Mouse (Mus musculus) hindbrain, postnatal 0 days (tissue): ENCODE data around the gene Fam72a. TPM values are rescaled to one million over a fixed set of nuclear protein-coding genes. Genes with fewer than 3 reads are reported as not detected.

ENCODE experiments used
- ATAC-seq: fragments of 200-750 bp; cut with Nextera tagmentation; 2 replicates; pipeline ENCODE4 v1.8.0; 2017; ENCODE audit warnings: mild to moderate bottlenecking, moderate TSS enrichment, moderate library complexity
- DNase-seq: peaks from one replicate; pipeline ENCODE4 v3.0.0-alpha.2; 2015; ENCODE audit warnings: low spot score
- H3K27ac ChIP-seq: fragments of 300-500 bp; sonication (generic); 2 replicates; pipeline ENCODE4 v1.5.1; 2014; ENCODE audit warnings: mild to moderate bottlenecking
- H3K27me3 ChIP-seq: fragments of 300-500 bp; sonication (generic); 2 replicates; pipeline ENCODE4 v1.6.1; 2014; ENCODE audit warnings: low read length, mixed read lengths; ENCODE audit not compliant: insufficient read depth
- H3K36me3 ChIP-seq: fragments of 300-500 bp; sonication (generic); 2 replicates; pipeline ENCODE4 v1.6.1; 2014; ENCODE audit warnings: low read length, mixed read lengths; ENCODE audit not compliant: insufficient read depth
- H3K4me1 ChIP-seq: fragments of 300-500 bp; sonication (generic); 2 replicates; pipeline ENCODE4 v1.6.1; 2014; ENCODE audit warnings: antibody characterized with exemption, low read length, mixed read lengths; ENCODE audit not compliant: insufficient read depth
- H3K4me2 ChIP-seq: fragments of 300-500 bp; sonication (generic); 2 replicates; pipeline ENCODE4 v1.6.1; 2014; ENCODE audit warnings: low read depth, mild to moderate bottlenecking, low read length, moderate library complexity, mixed read lengths
- H3K4me3 ChIP-seq: fragments of 300-500 bp; sonication (generic); 2 replicates; pipeline ENCODE4 v1.5.1; 2014; ENCODE audit warnings: low read length
- H3K9ac ChIP-seq: fragments of 300-500 bp; sonication (generic); replicated peaks from 2 replicates; pipeline ENCODE4 v1.6.1; 2014; ENCODE audit warnings: mild to moderate bottlenecking, low read length, moderate library complexity, mixed read lengths
- H3K9me3 ChIP-seq: fragments of 300-500 bp; sonication (generic); 2 replicates; pipeline ENCODE4 v1.6.1; 2016; ENCODE audit warnings: low read length, mixed read lengths
- CTCF ChIP-seq: IDR thresholded peaks from 2 replicates; pipeline ENCODE4 v1.5.1; 2016; ENCODE audit warnings: antibody characterized with exemption, control low read depth, low read depth
- WGBS: fragments of 180-500 bp; shearing (Covaris S2); extraction: QIAGEN DNeasy Blood & Tissue Kit; methylation state at CpG from one replicate; pipeline ENCODE4 v1.1.7; 2014; 5-methylcytosine and 5-hydroxymethylcytosine counted together
- polyA plus RNA-seq: library from polyadenylated mRNA; unstranded; fragments of >200 nt; fragmentation: Nextera tagmentation; extraction: Ambion mirVana; gene quantifications from 2 replicates; pipeline ENCODE4 v1.2.1, GENCODE M21; 2015
- total RNA-seq: library from RNA; depleted of rRNA; stranded (reverse); fragments of >200 nt; gene quantifications from 2 replicates; pipeline ENCODE4 v1.2.3, GENCODE M21; 2014

Fam72a gene
- total and polyA plus RNA-seq, 2 experiments from 2014 or later: 0.98 TPM; not detected in 1

GRCm38 (mm10) chr1:131511661-131512500, 15.8 kb upstream of the Fam72a start:
- Histone ChIP-seq H3K36me3 (no peaks in the 10 kb centered on the region), H3K4me2 (no peak overlapping the region), H3K4me3 (no peak overlapping the region), H3K9me3 (no peaks in the 10 kb centered on the region), H3K27me3 (no peaks in the 10 kb centered on the region), H3K9ac (no peak overlapping the region), H3K27ac (peak overlapping the region; percentile 11; the same call in 1 of the 2 replicates), H3K4me1 (no peaks in the 10 kb centered on the region)
- TF ChIP-seq CTCF: no peak
- WGBS: 69% methylated on average over 3 of the region's 3 CpGs
- ATAC-seq: no peak
- no peak for DNase-seq

- Histone ChIP-seq H3K9me3 (no peaks in the 10 kb centered on the region), H3K4me3 (no peak overlapping the region), H3K4me2 (no peak overlapping the region), H3K36me3 (no peaks in the 10 kb centered on the region), H3K4me1 (no peaks in the 10 kb centered on the region), H3K27me3 (no peaks in the 10 kb centered on the region), H3K9ac (no peak overlapping the region), H3K27ac (no peak overlapping the region)
- WGBS: 90% methylated on average over 2 of the region's 2 CpGs
- DNase-seq (no peak), ATAC-seq (no peak)
- TF ChIP-seq CTCF: no peak
These were observed 14.6 kb upstream of the Fam72a start for GRCm38 (mm10) chr1:131513136-131513535.

- Histone ChIP-seq H3K4me2 (no peak overlapping the region), H3K4me1 (no peaks in the 10 kb centered on the region), H3K27me3 (no peaks in the 10 kb centered on the region), H3K9me3 (no peaks in the 10 kb centered on the region), H3K27ac (no peak overlapping the region), H3K9ac (no peak overlapping the region), H3K4me3 (no peak overlapping the region), H3K36me3 (no peaks in the 10 kb centered on the region)
- TF ChIP-seq CTCF: no peak
- ATAC-seq (no peak), DNase-seq (no peak)
- WGBS: 46% methylated on average over 1 of the region's 1 CpGs
These were observed 13.5 kb upstream of the Fam72a start for GRCm38 (mm10) chr1:131514197-131514596.

GRCm38 (mm10) chr1:131516588-131516987, 11.1 kb upstream of the Fam72a start:
- DNase-seq (no peak), ATAC-seq (no peak)
- H3K27ac ChIP-seq: no peak overlapping the region
- no peaks in the 10 kb centered on the region for H3K9me3 ChIP-seq
- no peak overlapping the region for H3K4me3 ChIP-seq
- WGBS: 93% methylated on average over 3 of the region's 3 CpGs
- H3K27me3 ChIP-seq: no peaks in the 10 kb centered on the region
- H3K9ac ChIP-seq: no peak overlapping the region
- no peaks in the 10 kb centered on the region for H3K36me3 ChIP-seq
- H3K4me2 ChIP-seq: no peak overlapping the region
- TF ChIP-seq CTCF: no peak
- H3K4me1 ChIP-seq: peaks cover 12% of the 10 kb centered on the region

GRCm38 (mm10) chr1:131523794-131524193, 3.9 kb upstream of the Fam72a start:
- H3K4me2 ChIP-seq: peak overlapping the region; percentile 77
- WGBS: 13% methylated on average over 3 of the region's 3 CpGs
- peak overlapping the region; percentile 92; the same call in 1 of the 2 replicates for H3K27ac ChIP-seq
- H3K9ac ChIP-seq: peak overlapping the region; percentile 69
- no peaks in the 10 kb centered on the region for H3K27me3 ChIP-seq
- no peak for TF ChIP-seq CTCF
- no peaks in the 10 kb centered on the region for H3K36me3 ChIP-seq
- H3K9me3 ChIP-seq: no peaks in the 10 kb centered on the region
- DNase-seq (peak; percentile 48), ATAC-seq (no peak)
- peaks cover 30% of the 10 kb centered on the region for H3K4me1 ChIP-seq
- peak overlapping the region; percentile 69 for H3K4me3 ChIP-seq

- H3K4me2 ChIP-seq: peak overlapping the region; percentile 77
- no peaks in the 10 kb centered on the region for H3K9me3 ChIP-seq
- ATAC-seq: no peak
- no peaks in the 10 kb centered on the region for H3K36me3 ChIP-seq
- WGBS: 1% methylated on average over 26 of the region's 26 CpGs
- peak overlapping the region; percentile 69 for H3K9ac ChIP-seq
- peak; percentile 65 for DNase-seq
- peaks cover 24% of the 10 kb centered on the region for H3K4me1 ChIP-seq
- H3K4me3 ChIP-seq: peak overlapping the region; percentile 69
- TF ChIP-seq CTCF: no peak
- H3K27me3 ChIP-seq: no peaks in the 10 kb centered on the region
- H3K27ac ChIP-seq: peak overlapping the region; percentile 92
These were observed 2.6 kb upstream of the Fam72a start for GRCm38 (mm10) chr1:131525101-131525585.
